Mouse (Mus musculus) embryo, embryonic 11 days (tissue): ENCODE results near the gene Cyp3a13.
A peak's percentile ranks its signal among the peaks of the same experiment; 100 is the strongest.
"Not testable (repeated sequence)": the region's sequence is repeated elsewhere in the genome, so short reads cannot be mapped to it uniquely, and the experiment has no call there.

Source experiments
- DNase-seq: peaks from one replicate; pipeline ENCODE4 v3.0.0-alpha.2; 2015

The Cyp3a13 gene

GRCm38 (mm10) chr5:137921532-137921931 lies at the start of gene Cyp3a13:
Gene Cyp3a13, minus strand, starts transcription at chr5:137921619.
- no peak for DNase-seq

- DNase-seq: no peak
Measured at GRCm38 (mm10) chr5:137966492-137966891, 45.1 kb upstream of the Cyp3a13 start.

GRCm38 (mm10) chr5:137962945-137963344 lies 41.5 kb upstream of the Cyp3a13 start, which contains the start of gene Gjc3:
Gene Gjc3, minus strand, starts transcription at chr5:137963098.
- DNase-seq: peak; percentile 2

GRCm38 (mm10) chr5:137956404-137956803 lies 35.0 kb upstream of the Cyp3a13 start:
- DNase-seq: no peak

GRCm38 (mm10) chr5:137951218-137951617 lies 29.8 kb upstream of the Cyp3a13 start:
- peak; percentile 2 for DNase-seq

GRCm38 (mm10) chr5:137947303-137947702 lies 25.9 kb upstream of the Cyp3a13 start:
- DNase-seq: no peak

- DNase-seq: no peak
Measured at GRCm38 (mm10) chr5:137943133-137943532, 21.7 kb upstream of the Cyp3a13 start.

GRCm38 (mm10) chr5:137940948-137941347 lies 19.5 kb upstream of the Cyp3a13 start:
- no peak for DNase-seq

GRCm38 (mm10) chr5:137937238-137937637 lies 15.8 kb upstream of the Cyp3a13 start:
- DNase-seq: no peak

GRCm38 (mm10) chr5:137936486-137936885 lies 15.1 kb upstream of the Cyp3a13 start:
- no peak for DNase-seq

GRCm38 (mm10) chr5:137933934-137934333 lies 12.5 kb upstream of the Cyp3a13 start:
- not testable (repeated sequence) for DNase-seq

- DNase-seq: no peak
Measured at GRCm38 (mm10) chr5:137928439-137928838, 7.0 kb upstream of the Cyp3a13 start.

- no peak for DNase-seq
Measured at GRCm38 (mm10) chr5:137922171-137922570, 752 bp upstream of the Cyp3a13 start.

- no peak for DNase-seq
Measured at GRCm38 (mm10) chr5:137915550-137915949, 5.9 kb downstream of the Cyp3a13 start.

GRCm38 (mm10) chr5:137914508-137914907 lies 6.9 kb downstream of the Cyp3a13 start:
- no peak for DNase-seq

- DNase-seq: no peak
Measured at GRCm38 (mm10) chr5:137909564-137910262, 11.7 kb downstream of the Cyp3a13 start.

GRCm38 (mm10) chr5:137897812-137898211 lies 23.6 kb downstream of the Cyp3a13 start:
- DNase-seq: no peak

- DNase-seq: peak; percentile 7
Measured at GRCm38 (mm10) chr5:137892954-137893353, 28.5 kb downstream of the Cyp3a13 start.

- DNase-seq: no peak
Measured at GRCm38 (mm10) chr5:137887666-137888065, 33.8 kb downstream of the Cyp3a13 start.

GRCm38 (mm10) chr5:137885894-137886293 lies 35.5 kb downstream of the Cyp3a13 start:
- DNase-seq: peak; percentile 68

- DNase-seq: no peak
Measured at GRCm38 (mm10) chr5:137883345-137883744, 38.1 kb downstream of the Cyp3a13 start.

- DNase-seq: no peak
Measured at GRCm38 (mm10) chr5:137882922-137883321, 38.5 kb downstream of the Cyp3a13 start.

- peak; percentile 24 for DNase-seq
Measured at GRCm38 (mm10) chr5:137877860-137878259, 43.6 kb downstream of the Cyp3a13 start.

- DNase-seq: no peak
Measured at GRCm38 (mm10) chr5:137875054-137875453, 46.4 kb downstream of the Cyp3a13 start.

- DNase-seq: not testable (repeated sequence)
Measured at GRCm38 (mm10) chr5:137872381-137872702, 49.1 kb downstream of the Cyp3a13 start.
